Mouse (Mus musculus) testis, adult 2 months (tissue): ENCODE measurements at regions not wholly inside any gene's neighbourhood (a gene's known extent, or its start where the extent isn't known, plus 50 kb on each side); places are given as distances from the start of the nearest gene placed in this dataset.

Experiments
- H3K27ac ChIP-seq: fragments of 200-500 bp; 2 replicates; pipeline ENCODE4 v1.5.1; 2012; ENCODE audit warnings: low read depth, low read length; ENCODE audit not compliant: control insufficient read depth, insufficient read depth
- H3K27me3 ChIP-seq: fragments of 200-500 bp; 2 replicates; pipeline ENCODE4 v1.6.1; 2012; ENCODE audit warnings: mild to moderate bottlenecking, low read length, moderate library complexity; ENCODE audit not compliant: control insufficient read depth, insufficient read depth
- H3K36me3 ChIP-seq: fragments of 200-500 bp; 2 replicates; pipeline ENCODE4 v1.6.1; 2012; ENCODE audit warnings: mild to moderate bottlenecking, low read length; ENCODE audit not compliant: control insufficient read depth, insufficient read depth
- H3K4me1 ChIP-seq: fragments of 200-500 bp; 2 replicates; pipeline ENCODE4 v1.6.1; 2012; ENCODE audit warnings: low read length; ENCODE audit not compliant: control insufficient read depth, insufficient read depth
- H3K4me3 ChIP-seq: fragments of 200-500 bp; 2 replicates; pipeline ENCODE4 v1.5.1; 2012; ENCODE audit warnings: low read depth, mild to moderate bottlenecking, low read length, moderate library complexity, mixed read lengths; ENCODE audit not compliant: control insufficient read depth
- CTCF ChIP-seq: fragments of 200-500 bp; IDR thresholded peaks from 2 replicates; pipeline ENCODE4 v1.5.1; 2012; ENCODE audit warnings: low read depth, mild to moderate bottlenecking, inconsistent platforms, low read length, moderate library complexity; ENCODE audit not compliant: control insufficient read depth, insufficient read depth, insufficient replicate concordance
- POLR2A ChIP-seq: fragments of 200-500 bp; IDR thresholded peaks from 2 replicates; pipeline ENCODE4 v1.6.1; 2012; ENCODE audit warnings: low read depth, mild to moderate bottlenecking, inconsistent platforms, low read length, moderate library complexity; ENCODE audit not compliant: control insufficient read depth

- Histone ChIP-seq H3K4me1 (peaks cover 13% of the 10 kb centered on the region), H3K4me3 (no peak overlapping the region), H3K36me3 (no peaks in the 10 kb centered on the region), H3K27ac (no peak overlapping the region), H3K27me3 (no peaks in the 10 kb centered on the region)
- TF ChIP-seq CTCF (no peak), POLR2A (no peak)
Measured at GRCm38 (mm10) chr15:97577196-97577595, 128.4 kb downstream of the Rpap3 start.

GRCm38 (mm10) chr15:97572639-97573038 is 133.0 kb downstream of the Rpap3 start:
- no peaks in the 10 kb centered on the region for H3K27me3 ChIP-seq
- no peak overlapping the region for H3K4me3 ChIP-seq
- TF ChIP-seq POLR2A (no peak), CTCF (no peak)
- no peak overlapping the region for H3K27ac ChIP-seq
- no peaks in the 10 kb centered on the region for H3K36me3 ChIP-seq
- peaks cover 2% of the 10 kb centered on the region; the same call in 1 of the 2 replicates for H3K4me1 ChIP-seq

- Histone ChIP-seq H3K27me3 (no peaks in the 10 kb centered on the region), H3K4me3 (no peak overlapping the region), H3K36me3 (no peaks in the 10 kb centered on the region), H3K27ac (no peak overlapping the region), H3K4me1 (peaks cover 2% of the 10 kb centered on the region; the same call in 1 of the 2 replicates)
- TF ChIP-seq POLR2A: no peak
- TF ChIP-seq CTCF: no peak
Measured at GRCm38 (mm10) chr15:97571885-97572284, 133.7 kb downstream of the Rpap3 start.

- Histone ChIP-seq H3K4me1 (no peaks in the 10 kb centered on the region), H3K36me3 (no peaks in the 10 kb centered on the region), H3K27ac (no peak overlapping the region), H3K4me3 (no peak overlapping the region), H3K27me3 (no peaks in the 10 kb centered on the region)
- TF ChIP-seq POLR2A: no peak
- no peak for TF ChIP-seq CTCF
Measured at GRCm38 (mm10) chr15:97560096-97560495, 145.5 kb downstream of the Rpap3 start.

- no peak for TF ChIP-seq POLR2A
- TF ChIP-seq CTCF: no peak
- Histone ChIP-seq H3K36me3 (no peaks in the 10 kb centered on the region), H3K4me1 (no peaks in the 10 kb centered on the region), H3K27ac (no peak overlapping the region), H3K27me3 (no peaks in the 10 kb centered on the region), H3K4me3 (no peak overlapping the region)
Measured at GRCm38 (mm10) chr15:97558725-97559124, 146.9 kb downstream of the Rpap3 start.

GRCm38 (mm10) chr15:97548354-97548753 is 157.3 kb downstream of the Rpap3 start:
- no peak for TF ChIP-seq POLR2A
- peak; percentile 86; the same call in 1 of the 2 replicates for TF ChIP-seq CTCF
- Histone ChIP-seq H3K27me3 (no peaks in the 10 kb centered on the region), H3K36me3 (no peaks in the 10 kb centered on the region), H3K4me3 (no peak overlapping the region), H3K27ac (no peak overlapping the region), H3K4me1 (peaks cover 5% of the 10 kb centered on the region; the same call in 1 of the 2 replicates)

GRCm38 (mm10) chr15:97545034-97545433 is 160.6 kb downstream of the Rpap3 start:
- Histone ChIP-seq H3K4me3 (no peak overlapping the region), H3K4me1 (peaks cover 5% of the 10 kb centered on the region; the same call in 1 of the 2 replicates), H3K27me3 (no peaks in the 10 kb centered on the region), H3K27ac (no peak overlapping the region), H3K36me3 (no peaks in the 10 kb centered on the region)
- TF ChIP-seq POLR2A (no peak), CTCF (peak; percentile 42; the same call in 1 of the 2 replicates)

GRCm38 (mm10) chr15:97541646-97542045 is 164.0 kb downstream of the Rpap3 start:
- Histone ChIP-seq H3K4me1 (peaks cover 5% of the 10 kb centered on the region; the same call in 1 of the 2 replicates), H3K27ac (no peak overlapping the region), H3K27me3 (no peaks in the 10 kb centered on the region), H3K36me3 (no peaks in the 10 kb centered on the region), H3K4me3 (no peak overlapping the region)
- TF ChIP-seq POLR2A (no peak), CTCF (no peak)
